Mouse (Mus musculus): Measurements from ENCODE around the gene Mfsd4b5.
A peak's percentile ranks its signal among the peaks of the same experiment; 100 is the strongest.
"Not testable (repeated sequence)": the region's sequence is repeated elsewhere in the genome, so short reads cannot be mapped to it uniquely, and the experiment has no call there.

The Mfsd4b5 gene

GRCm38 (mm10) chr10:39986466-39986865 lies at the start of gene Mfsd4b5:
TSS of gene Mfsd4b5 (minus strand) at chr10:39986646.
- no peak for DNase-seq (ENCODE audit: low spot score)

GRCm38 (mm10) chr10:40034956-40035355 lies 48.5 kb upstream of the Mfsd4b5 start:
- DNase-seq (ENCODE audit: low spot score): no peak

GRCm38 (mm10) chr10:40032897-40033296 lies 46.5 kb upstream of the Mfsd4b5 start:
- DNase-seq (ENCODE audit: low spot score): no peak

GRCm38 (mm10) chr10:40030716-40031115 lies 44.3 kb upstream of the Mfsd4b5 start:
- DNase-seq (ENCODE audit: low spot score): no peak

- no peak for DNase-seq (ENCODE audit: low spot score)
These were observed 43.2 kb upstream of the Mfsd4b5 start for GRCm38 (mm10) chr10:40029610-40030009.

- no peak for DNase-seq (ENCODE audit: low spot score)
These were observed 41.6 kb upstream of the Mfsd4b5 start for GRCm38 (mm10) chr10:40028091-40028490.

GRCm38 (mm10) chr10:40026546-40026945 lies 40.1 kb upstream of the Mfsd4b5 start:
- DNase-seq (ENCODE audit: low spot score): no peak

DNA sequence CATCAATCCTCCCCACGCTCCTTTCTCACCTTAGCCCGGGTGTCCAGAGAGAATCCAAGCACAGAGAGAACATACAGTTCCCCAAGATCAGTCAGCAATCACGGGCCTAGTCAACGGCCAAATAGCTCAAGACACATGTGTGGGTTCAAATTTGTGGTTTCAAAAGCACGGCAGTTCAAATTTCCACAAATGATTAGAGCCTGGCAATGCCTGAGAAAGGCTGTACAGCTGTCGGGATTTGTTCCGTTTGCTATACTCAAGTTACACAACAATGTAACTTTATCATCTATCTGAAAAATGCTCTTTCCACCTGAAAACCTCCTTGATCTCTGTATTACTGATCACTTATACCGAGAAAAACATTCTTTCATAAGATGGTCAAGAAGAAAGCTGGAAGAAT lies 39.1 kb upstream of the Mfsd4b5 start:
- no peak for DNase-seq (ENCODE audit: low spot score)

DNA sequence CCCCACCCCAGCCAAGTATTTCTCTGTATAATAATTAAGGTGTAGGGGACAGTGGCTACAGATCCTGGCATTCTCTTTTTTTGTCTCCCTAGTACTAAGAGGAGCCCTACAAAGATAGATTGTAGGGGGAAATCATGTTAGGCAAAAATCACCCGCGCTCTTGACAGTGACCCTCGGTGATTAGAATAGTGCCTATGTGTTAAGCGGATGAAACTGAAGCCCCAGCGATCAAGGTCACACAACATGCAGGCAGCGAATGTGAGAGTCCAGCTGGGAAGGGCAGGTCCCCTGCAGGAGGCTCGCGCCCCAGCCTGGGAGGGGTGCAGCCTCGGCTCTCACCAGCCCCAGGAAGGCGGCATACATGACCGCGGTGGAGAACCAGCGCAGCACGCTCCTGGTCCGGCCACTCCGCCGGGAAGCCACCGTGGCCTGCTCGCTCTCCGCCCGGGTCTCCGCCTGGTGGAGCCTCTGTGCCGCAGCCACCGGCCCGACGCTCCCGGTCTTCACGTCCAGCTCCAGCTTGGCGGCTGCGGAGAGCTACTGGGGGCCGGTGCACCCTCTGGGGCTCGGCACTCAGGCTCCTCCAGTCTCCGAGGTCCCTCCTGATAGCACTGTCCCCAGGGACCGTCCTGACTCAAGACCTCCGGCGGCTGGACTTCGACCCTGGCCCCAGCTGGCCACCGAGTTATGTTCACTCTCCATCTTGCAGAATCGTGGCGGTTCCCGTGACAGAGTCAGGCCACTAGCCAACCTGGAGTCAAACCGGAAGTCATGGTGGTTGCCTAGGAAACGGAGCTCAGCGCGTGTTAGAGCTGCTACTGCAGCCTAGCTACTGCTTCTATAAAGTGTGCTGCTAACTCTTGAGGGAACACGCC lies 38.3 kb upstream of the Mfsd4b5 start, which contains the start of gene Mfsd4b1:
Gene Mfsd4b1 (minus strand): TSS at position 715 of the 875 bp plus-strand sequence.
- peak; percentile 79 for DNase-seq (ENCODE audit: low spot score)

DNA sequence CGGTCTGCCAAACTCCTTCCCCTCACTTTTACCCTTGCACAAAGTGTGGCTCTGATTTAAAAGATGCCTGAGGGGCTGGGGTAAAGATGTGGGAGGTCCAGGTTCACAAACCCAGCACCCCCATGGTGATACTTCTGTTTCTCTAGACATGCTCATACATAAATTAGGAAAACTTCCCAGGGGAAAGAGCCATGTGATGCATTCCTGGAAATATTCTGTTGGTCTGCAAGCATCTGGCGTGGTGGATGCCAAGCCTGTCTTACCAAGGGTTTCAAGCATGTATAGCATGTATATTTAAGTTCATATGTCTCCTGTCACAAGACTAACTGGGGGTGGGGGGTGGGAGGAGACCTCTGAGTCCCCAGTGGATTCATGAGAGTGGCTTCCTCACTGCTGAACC lies 34.0 kb upstream of the Mfsd4b5 start:
- no peak for DNase-seq (ENCODE audit: low spot score)

DNA sequence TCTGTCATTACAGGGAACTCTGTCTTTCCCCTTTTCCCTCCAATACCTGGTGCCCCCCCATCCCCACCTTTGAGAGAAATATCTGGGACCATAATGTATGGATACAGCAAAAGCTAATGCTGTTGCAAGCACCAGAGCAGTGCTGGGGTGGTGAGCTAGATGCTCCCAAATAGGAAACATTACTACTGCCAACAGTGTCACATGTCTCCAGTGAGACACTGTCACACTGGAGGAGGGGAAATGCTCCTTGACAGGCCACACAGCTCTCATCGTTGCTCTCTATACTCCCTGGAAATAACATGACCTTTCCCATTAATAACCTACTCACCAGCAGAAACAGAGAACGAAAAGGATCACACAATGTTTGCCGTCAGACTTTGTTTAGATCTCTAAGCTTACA lies 33.0 kb upstream of the Mfsd4b5 start:
- no peak for DNase-seq (ENCODE audit: low spot score)

- DNase-seq (ENCODE audit: low spot score): no peak
These were observed 31.9 kb upstream of the Mfsd4b5 start for GRCm38 (mm10) chr10:40018261-40018860.

DNA sequence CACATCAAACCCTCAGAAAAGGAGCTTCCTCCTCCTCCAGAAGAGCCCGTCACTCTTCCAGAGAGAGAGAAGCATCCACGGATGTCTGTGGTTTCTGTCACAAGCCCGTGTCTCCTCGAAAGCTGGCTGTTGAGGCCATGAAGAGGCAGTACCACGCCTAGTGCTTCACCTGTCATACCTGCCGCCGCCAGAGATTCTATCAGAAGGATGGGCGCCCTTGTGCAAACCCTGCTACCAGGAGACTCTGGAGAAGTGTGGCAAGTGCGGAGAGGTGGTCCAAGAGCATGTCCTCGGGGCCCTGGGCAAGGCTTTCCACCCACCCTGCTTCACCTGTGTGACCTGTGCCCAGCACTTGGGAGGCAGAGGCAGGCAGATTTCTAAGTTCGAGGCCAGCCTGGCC lies 23.1 kb upstream of the Mfsd4b5 start:
- DNase-seq (ENCODE audit: low spot score): no peak

DNA sequence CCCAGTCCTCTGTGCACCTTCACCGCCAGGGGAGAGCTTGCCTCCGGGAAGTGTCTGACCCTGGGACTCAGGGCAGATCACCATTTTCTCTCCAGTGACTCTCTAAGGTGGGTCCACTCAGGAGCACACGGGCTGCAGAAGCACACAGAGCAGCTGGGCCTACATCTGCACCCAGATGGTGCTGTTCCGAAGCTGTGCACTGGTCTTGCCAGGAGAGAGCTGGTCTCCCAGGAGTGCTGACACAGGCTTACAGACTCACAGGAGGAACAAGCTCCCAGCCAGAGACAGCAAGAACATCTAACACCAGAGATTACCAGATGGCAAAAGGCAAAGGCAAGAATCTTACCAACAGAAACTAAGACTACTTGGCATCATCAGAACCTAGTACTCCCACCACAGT lies 22.4 kb upstream of the Mfsd4b5 start:
- not testable (repeated sequence) for DNase-seq (ENCODE audit: low spot score)

- DNase-seq (ENCODE audit: low spot score): no peak
These were observed 21.5 kb upstream of the Mfsd4b5 start for GRCm38 (mm10) chr10:40007953-40008352.

DNA sequence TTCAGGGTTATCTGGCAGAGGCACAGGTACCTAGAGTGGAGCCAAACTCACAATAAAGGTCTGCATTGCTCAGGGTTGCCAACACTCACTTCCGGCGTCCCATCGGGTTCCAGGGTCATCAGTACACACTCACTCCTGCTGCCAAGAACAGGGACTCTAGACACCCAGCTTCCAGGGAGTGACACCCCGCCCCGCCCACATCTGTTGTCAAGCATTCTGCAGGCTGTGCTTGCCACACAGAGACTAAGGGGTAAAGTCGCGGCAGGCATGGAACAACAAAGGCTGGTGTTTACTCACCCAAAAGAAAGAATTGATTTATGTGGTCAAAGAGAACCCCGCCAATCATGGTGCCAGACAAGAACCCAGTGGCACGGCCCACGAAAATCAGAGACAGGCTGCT lies 20.5 kb upstream of the Mfsd4b5 start:
- no peak for DNase-seq (ENCODE audit: low spot score)

DNA sequence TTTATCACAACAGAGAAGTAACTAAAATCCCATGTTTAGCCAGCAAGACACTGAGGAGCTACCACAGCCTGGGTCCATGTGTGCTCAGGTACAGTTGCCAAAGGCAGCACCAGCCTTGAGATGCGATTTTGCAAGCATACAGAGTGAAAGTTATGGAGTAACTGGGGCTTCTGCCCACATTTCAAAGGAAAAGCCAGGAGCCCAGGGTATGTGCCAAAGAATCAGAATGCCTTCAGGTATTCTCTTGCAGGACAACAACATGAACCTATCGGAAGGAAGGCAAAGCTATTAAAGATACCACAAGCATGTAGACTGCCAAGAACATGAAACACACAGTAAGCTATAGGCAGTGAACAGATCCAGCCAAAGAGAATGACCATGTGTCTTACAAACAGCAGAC lies 14.3 kb upstream of the Mfsd4b5 start:
- DNase-seq (ENCODE audit: low spot score): no peak

- no peak for DNase-seq (ENCODE audit: low spot score)
These were observed 4.7 kb upstream of the Mfsd4b5 start for GRCm38 (mm10) chr10:39991155-39991554.

GRCm38 (mm10) chr10:39982604-39983003 lies 3.8 kb downstream of the Mfsd4b5 start:
- no peak for DNase-seq (ENCODE audit: low spot score)

DNA sequence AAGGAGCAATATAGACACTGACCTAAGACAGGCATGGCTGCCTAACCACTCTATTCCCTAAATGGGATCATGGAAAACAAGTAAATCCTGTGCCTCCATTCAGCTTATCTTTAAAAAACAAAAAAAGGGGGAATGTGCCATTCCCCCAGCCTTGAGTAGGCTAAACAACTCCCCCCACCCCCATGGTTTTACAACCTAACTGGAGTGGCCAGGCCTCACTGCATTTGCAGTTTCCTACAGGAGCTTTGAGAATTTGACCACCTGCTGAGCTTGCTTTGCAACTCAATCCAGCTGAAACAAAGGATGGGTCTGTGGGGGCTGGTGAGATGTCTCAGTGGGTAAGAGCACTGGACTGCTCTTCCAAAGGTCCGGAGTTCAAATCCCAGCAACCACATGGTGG lies 8.2 kb downstream of the Mfsd4b5 start:
- no peak for DNase-seq (ENCODE audit: low spot score)

- DNase-seq (ENCODE audit: low spot score): no peak
These were observed 9.1 kb downstream of the Mfsd4b5 start for GRCm38 (mm10) chr10:39977346-39977745.

DNA sequence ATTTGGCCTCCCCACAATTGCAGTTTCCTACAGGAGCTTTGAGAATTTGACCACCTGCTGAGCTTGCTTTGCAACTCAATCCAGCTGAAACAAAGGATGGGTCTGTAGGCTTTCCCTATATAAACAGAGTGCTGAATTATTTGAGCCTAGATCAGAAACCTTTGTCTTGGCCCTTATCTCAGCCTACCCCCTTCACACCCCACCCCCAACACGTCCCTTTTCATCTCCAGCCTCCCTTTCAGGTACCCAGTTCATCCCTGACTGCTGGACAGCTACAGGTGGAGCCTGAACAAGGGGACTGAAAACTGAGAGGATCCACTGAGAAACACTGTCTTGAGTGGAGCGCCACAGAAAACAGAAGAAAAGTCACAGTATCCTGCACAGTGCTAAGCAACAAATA lies 10.7 kb downstream of the Mfsd4b5 start:
- no peak for DNase-seq (ENCODE audit: low spot score)

DNA sequence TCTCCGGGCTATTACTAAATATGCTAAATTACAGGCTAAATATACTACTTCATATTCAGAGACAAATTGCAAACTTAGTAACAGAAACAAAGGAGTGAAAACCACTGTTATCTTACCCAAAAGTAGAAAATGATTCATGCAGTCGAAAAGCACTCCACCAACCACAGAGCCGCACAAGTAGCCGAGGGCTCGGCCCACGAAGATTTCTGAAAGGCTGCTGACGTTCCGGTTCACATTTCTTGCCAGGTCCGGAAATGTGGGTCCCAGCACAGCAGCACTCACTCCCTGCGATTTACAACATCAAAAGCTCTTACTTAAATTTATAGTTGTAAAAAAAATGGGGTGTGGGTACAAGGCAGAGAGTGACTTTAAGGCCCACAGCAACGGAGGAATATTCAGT lies 11.5 kb downstream of the Mfsd4b5 start:
- DNase-seq (ENCODE audit: low spot score): no peak

DNA sequence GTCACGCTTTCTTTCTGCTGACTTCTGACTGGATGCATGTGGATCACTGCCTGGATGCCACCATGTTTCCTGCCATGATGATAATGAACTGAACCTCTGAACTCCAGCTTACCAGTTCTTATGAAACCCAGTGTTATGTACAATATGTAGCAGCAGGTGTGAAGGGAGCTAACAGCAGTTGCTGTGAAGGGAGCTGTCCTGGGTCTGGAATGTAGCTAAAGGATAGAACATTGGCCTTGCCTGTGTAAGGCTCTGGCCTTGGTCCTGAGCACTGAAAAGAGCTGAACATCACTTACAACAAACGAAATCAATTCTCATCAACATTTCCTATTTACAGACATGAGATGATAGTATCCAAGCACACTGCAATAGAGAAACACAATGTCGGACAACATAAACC lies 18.9 kb downstream of the Mfsd4b5 start:
- DNase-seq (ENCODE audit: low spot score): no peak
